Mouse (Mus musculus) kidney, adult 2 months (tissue): Measurements from ENCODE around the gene Lrrc10b.

ENCODE experiments used
- CTCF ChIP-seq: fragments of 200-500 bp; conservative IDR thresholded peaks from 2 replicates; pipeline ENCODE4 v1.5.1; 2011; ENCODE audit warnings: low read depth, mild to moderate bottlenecking, control low read depth, low read length, moderate library complexity, mixed read lengths; ENCODE audit not compliant: insufficient read depth, insufficient read length
- POLR2A ChIP-seq: fragments of 200-500 bp; IDR thresholded peaks from one replicate; pipeline ENCODE4 v1.6.1; 2011; ENCODE audit warnings: low read depth, low read length, control low read depth

DNA sequence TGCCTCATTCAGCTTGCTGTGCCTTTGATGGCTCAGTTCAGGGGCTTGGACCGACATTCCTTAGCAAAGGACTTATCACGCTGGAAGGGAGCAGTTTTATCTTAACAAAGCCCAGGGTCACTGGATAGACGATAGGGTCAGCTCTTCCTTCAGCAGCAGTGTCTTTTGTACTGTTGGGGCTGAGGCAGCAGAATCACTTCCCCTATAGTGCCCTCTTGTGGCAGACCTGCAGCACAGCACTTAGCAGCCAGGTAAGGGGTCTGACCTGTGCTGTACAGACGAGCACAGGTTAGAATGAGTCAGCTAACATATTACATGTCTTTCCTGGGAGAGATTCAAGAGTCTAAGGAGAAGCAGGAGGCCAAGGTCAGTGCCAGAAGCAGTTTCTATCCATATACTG is 45.3 kb upstream of the Lrrc10b start:
- TF ChIP-seq CTCF, result peak; percentile 92
- no peak for TF ChIP-seq POLR2A
